Mouse (Mus musculus): ENCODE data around the gene Fam117a. TPM values are rescaled to one million over a fixed set of nuclear protein-coding genes. Genes with fewer than 3 reads are reported as not detected.

The Fam117a gene
- polyA plus RNA-seq, 1 experiment from 2014 or later: 5.7 TPM

- WGBS: 79% methylated on average over 1 of the region's 1 CpGs
- Histone ChIP-seq H3K9ac (ENCODE audit: low read length) (no peak overlapping the region), H3K4me3 (ENCODE audit: low read depth, low read length) (no peak overlapping the region), H3K36me3 (ENCODE audit: control insufficient read depth, insufficient read depth, low read length) (no peaks in the 10 kb centered on the region), H3K9me3 (ENCODE audit: control insufficient read depth, low read length) (no peaks in the 10 kb centered on the region), H3K27ac (replicated peaks) (no peak overlapping the region), H3K27me3 (ENCODE audit: control insufficient read depth, insufficient read depth, low read length) (no peaks in the 10 kb centered on the region), H3K4me2 (replicated peaks; ENCODE audit: low read depth) (no peak overlapping the region), H3K4me1 (replicated peaks; ENCODE audit: control insufficient read depth, insufficient read depth) (no peaks in the 10 kb centered on the region)
- ATAC-seq (ENCODE audit: low FRiP score, low TSS enrichment): peak; percentile 42; the same call in 1 of the 2 replicates
- peak; percentile 16 for DNase-seq (ENCODE audit: low spot score)
- TF ChIP-seq EP300 (optimal IDR thresholded peaks at IDR 0.05): no peak
- no peak for TF ChIP-seq CTCF (IDR thresholded peaks at IDR 0.05; ENCODE audit: low read depth)
These were observed 16.8 kb upstream of the Fam117a start for GRCm38 (mm10) chr11:95320010-95320409.

GRCm38 (mm10) chr11:95324181-95324580, 12.6 kb upstream of the Fam117a start:
- Histone ChIP-seq H3K27me3 (ENCODE audit: control insufficient read depth, insufficient read depth, low read length) (no peaks in the 10 kb centered on the region), H3K4me2 (replicated peaks; ENCODE audit: low read depth) (no peak overlapping the region), H3K27ac (replicated peaks) (no peak overlapping the region), H3K9me3 (ENCODE audit: control insufficient read depth, low read length) (no peaks in the 10 kb centered on the region), H3K4me3 (ENCODE audit: low read depth, low read length) (no peak overlapping the region), H3K4me1 (replicated peaks; ENCODE audit: control insufficient read depth, insufficient read depth) (no peaks in the 10 kb centered on the region), H3K36me3 (ENCODE audit: control insufficient read depth, insufficient read depth, low read length) (no peaks in the 10 kb centered on the region), H3K9ac (ENCODE audit: low read length) (no peak overlapping the region)
- TF ChIP-seq CTCF (IDR thresholded peaks at IDR 0.05; ENCODE audit: low read depth): no peak
- no peak for TF ChIP-seq EP300 (optimal IDR thresholded peaks at IDR 0.05)
- DNase-seq (ENCODE audit: low spot score) (no peak), ATAC-seq (ENCODE audit: low FRiP score, low TSS enrichment) (no peak)
- WGBS: 93% methylated on average over 10 of the region's 10 CpGs

- no peak overlapping the region for H3K4me3 ChIP-seq (ENCODE audit: low read depth, low read length)
- no peak for TF ChIP-seq EP300 (optimal IDR thresholded peaks at IDR 0.05)
- no peak for TF ChIP-seq CTCF (IDR thresholded peaks at IDR 0.05; ENCODE audit: low read depth)
- no peak overlapping the region for H3K4me2 ChIP-seq (replicated peaks; ENCODE audit: low read depth)
- no peak overlapping the region for H3K27ac ChIP-seq (replicated peaks)
- DNase-seq (ENCODE audit: low spot score) (no peak), ATAC-seq (ENCODE audit: low FRiP score, low TSS enrichment) (no peak)
- 80% methylated on average over 4 of the region's 4 CpGs for WGBS
- H3K27me3 ChIP-seq (ENCODE audit: control insufficient read depth, insufficient read depth, low read length): no peaks in the 10 kb centered on the region
- H3K36me3 ChIP-seq (ENCODE audit: control insufficient read depth, insufficient read depth, low read length): no peaks in the 10 kb centered on the region
- no peaks in the 10 kb centered on the region for H3K9me3 ChIP-seq (ENCODE audit: control insufficient read depth, low read length)
- H3K4me1 ChIP-seq (replicated peaks; ENCODE audit: control insufficient read depth, insufficient read depth): no peaks in the 10 kb centered on the region
- no peak overlapping the region for H3K9ac ChIP-seq (ENCODE audit: low read length)
These were observed 11.0 kb upstream of the Fam117a start for GRCm38 (mm10) chr11:95325832-95326231.

GRCm38 (mm10) chr11:95326243-95326642, 10.6 kb upstream of the Fam117a start:
- Histone ChIP-seq H3K4me2 (replicated peaks; ENCODE audit: low read depth) (no peak overlapping the region), H3K27me3 (ENCODE audit: control insufficient read depth, insufficient read depth, low read length) (no peaks in the 10 kb centered on the region), H3K9me3 (ENCODE audit: control insufficient read depth, low read length) (no peaks in the 10 kb centered on the region), H3K9ac (ENCODE audit: low read length) (no peak overlapping the region), H3K4me3 (ENCODE audit: low read depth, low read length) (no peak overlapping the region), H3K4me1 (replicated peaks; ENCODE audit: control insufficient read depth, insufficient read depth) (no peaks in the 10 kb centered on the region), H3K27ac (replicated peaks) (no peak overlapping the region), H3K36me3 (ENCODE audit: control insufficient read depth, insufficient read depth, low read length) (no peaks in the 10 kb centered on the region)
- 51% methylated on average over 11 of the region's 11 CpGs for WGBS
- ATAC-seq (ENCODE audit: low FRiP score, low TSS enrichment) (no peak), DNase-seq (ENCODE audit: low spot score) (no peak)
- TF ChIP-seq CTCF (IDR thresholded peaks at IDR 0.05; ENCODE audit: low read depth) (no peak), EP300 (optimal IDR thresholded peaks at IDR 0.05) (no peak)

- TF ChIP-seq EP300 (optimal IDR thresholded peaks at IDR 0.05) (no peak), CTCF (IDR thresholded peaks at IDR 0.05; ENCODE audit: low read depth) (no peak)
- H3K4me2 ChIP-seq (replicated peaks; ENCODE audit: low read depth): no peak overlapping the region
- no peak overlapping the region for H3K9ac ChIP-seq (ENCODE audit: low read length)
- 75% methylated on average over 5 of the region's 5 CpGs for WGBS
- H3K27ac ChIP-seq (replicated peaks): no peak overlapping the region
- H3K4me1 ChIP-seq (replicated peaks; ENCODE audit: control insufficient read depth, insufficient read depth): no peaks in the 10 kb centered on the region
- H3K36me3 ChIP-seq (ENCODE audit: control insufficient read depth, insufficient read depth, low read length): no peaks in the 10 kb centered on the region
- no peaks in the 10 kb centered on the region for H3K9me3 ChIP-seq (ENCODE audit: control insufficient read depth, low read length)
- no peak overlapping the region for H3K4me3 ChIP-seq (ENCODE audit: low read depth, low read length)
- no peak for ATAC-seq (ENCODE audit: low FRiP score, low TSS enrichment)
- DNase-seq (ENCODE audit: low spot score): no peak
- no peaks in the 10 kb centered on the region for H3K27me3 ChIP-seq (ENCODE audit: control insufficient read depth, insufficient read depth, low read length)
These were observed 8.2 kb upstream of the Fam117a start for GRCm38 (mm10) chr11:95328629-95329028.

GRCm38 (mm10) chr11:95330662-95331061, 6.2 kb upstream of the Fam117a start:
- Histone ChIP-seq H3K4me3 (ENCODE audit: low read depth, low read length) (no peak overlapping the region), H3K27ac (replicated peaks) (no peak overlapping the region), H3K9me3 (ENCODE audit: control insufficient read depth, low read length) (no peaks in the 10 kb centered on the region), H3K27me3 (ENCODE audit: control insufficient read depth, insufficient read depth, low read length) (no peaks in the 10 kb centered on the region), H3K36me3 (ENCODE audit: control insufficient read depth, insufficient read depth, low read length) (no peaks in the 10 kb centered on the region), H3K4me1 (replicated peaks; ENCODE audit: control insufficient read depth, insufficient read depth) (no peaks in the 10 kb centered on the region), H3K9ac (ENCODE audit: low read length) (no peak overlapping the region), H3K4me2 (replicated peaks; ENCODE audit: low read depth) (no peak overlapping the region)
- 48% methylated on average over 1 of the region's 1 CpGs for WGBS
- no peak for TF ChIP-seq CTCF (IDR thresholded peaks at IDR 0.05; ENCODE audit: low read depth)
- no peak for TF ChIP-seq EP300 (optimal IDR thresholded peaks at IDR 0.05)
- DNase-seq (ENCODE audit: low spot score) (no peak), ATAC-seq (ENCODE audit: low FRiP score, low TSS enrichment) (no peak)
